Mouse (Mus musculus) CD4-positive, CD25-positive, alpha-beta regulatory T cell, adult 4 months (primary cell): ENCODE measurements around the gene Rnase13. TPM values are rescaled to one million over a fixed set of nuclear protein-coding genes. Genes with fewer than 3 reads are reported as not detected.

Source experiments
- ATAC-seq: one replicate; pipeline ENCODE4 v1.8.0; 2017
- polyA plus RNA-seq, 2 experiments: library from polyadenylated mRNA; unstranded; fragments of 100-300 nt; shearing (Covaris generic); gene quantifications; one replicate each; pipeline ENCODE4 v1.2.1; 2017

The Rnase13 gene
- polyA plus RNA-seq, 2 experiments from 2014 or later = not detected

GRCm38 (mm10) chr14:51877517-51877916 is 45.1 kb downstream of the Rnase13 start:
- no peak for ATAC-seq

DNA sequence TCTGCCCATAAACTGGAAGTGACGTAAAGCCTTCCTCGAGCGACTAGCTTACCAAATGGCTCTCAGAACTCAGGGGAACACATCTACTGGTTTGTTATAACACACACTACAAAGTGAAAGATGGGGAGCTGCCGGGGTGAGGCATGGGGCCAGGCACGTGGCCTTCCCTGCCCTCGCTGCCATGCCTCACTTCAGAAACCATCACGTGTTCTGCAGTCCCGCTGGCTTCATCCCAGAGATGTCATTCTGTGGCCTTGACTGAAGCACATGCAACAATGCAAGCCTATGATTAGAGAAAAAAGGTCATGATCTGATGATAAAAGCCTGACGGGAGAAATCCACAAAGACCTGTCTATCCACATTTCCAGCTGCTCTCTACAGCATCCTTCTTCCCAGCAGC is 50.8 kb downstream of the Rnase13 start:
- ATAC-seq = no peak

Other genes with a start within 250 kb of the Rnase13 start
- gene Gm17079, start 227.3 kb downstream of the Rnase13 start, polyA plus RNA-seq = not detected
- not detected for gene Gm5800, start 205.6 kb downstream of the Rnase13 start, polyA plus RNA-seq
- gene Ang4, start 149.2 kb downstream of the Rnase13 start, polyA plus RNA-seq = not detected
- not detected for gene AY358078, start 122.7 kb downstream of the Rnase13 start, polyA plus RNA-seq
- gene Ear6, start 69.1 kb downstream of the Rnase13 start, polyA plus RNA-seq = not detected
- gene Mettl17, start 37.9 kb downstream of the Rnase13 start, polyA plus RNA-seq = 10 to 100 TPM; 55.1 to 85.6 TPM
- under 1 TPM; 0.39 to 0.71 TPM for gene Slc39a2, start 29.9 kb downstream of the Rnase13 start, polyA plus RNA-seq
- gene Ndrg2, start 8.6 kb downstream of the Rnase13 start, polyA plus RNA-seq = 10 to 100 TPM; 25.0 to 38.1 TPM
- gene Tppp2, start 4.3 kb downstream of the Rnase13 start, polyA plus RNA-seq = not detected
- gene Arhgef40, start 61.9 kb upstream of the Rnase13 start, polyA plus RNA-seq = under 1 TPM in 1 of 2 experiments, not detected in 1; 0.70 TPM
- under 1 TPM in 1 of 2 experiments, not detected in 1; 0.63 TPM for gene Tmem253, start 92.9 kb upstream of the Rnase13 start, polyA plus RNA-seq
- gene Zfp219, start 98.0 kb upstream of the Rnase13 start, polyA plus RNA-seq = 1 to 10 TPM; 1.6 to 2.3 TPM
- gene Olfr221, start 119.7 kb upstream of the Rnase13 start, polyA plus RNA-seq = not detected
- gene Hnrnpc, start 181.3 kb upstream of the Rnase13 start, polyA plus RNA-seq = 100 to 1,000 TPM; 463 to 514 TPM
- 10 to 100 TPM; 78.7 to 78.9 TPM for gene Rpgrip1, start 187.9 kb upstream of the Rnase13 start, polyA plus RNA-seq